Mouse (Mus musculus): ENCODE results near the gene Gm5129. TPM values are rescaled to one million over a fixed set of nuclear protein-coding genes. Genes with fewer than 3 reads are reported as not detected.
"Not testable (repeated sequence)": the region's sequence is repeated elsewhere in the genome, so short reads cannot be mapped to it uniquely, and the experiment has no call there.

The Gm5129 gene
- not detected in 2 replicates for total RNA-seq (2014; fragmentation: Nextera tagmentation)
- total RNA-seq (2017) = not detected in 2 replicates

- peak; percentile 81 for ATAC-seq (replicated peaks; ENCODE audit: poor library complexity, severe bottlenecking)
Measured at GRCm38 (mm10) chr5:29735557-29736061, at the start of gene Gm5129, which contains the start of gene Dnajb6. Gene Gm5129 (minus strand): TSS chr5:29735936. Gene Dnajb6 (plus strand): TSS chr5:29735688.

- ATAC-seq (replicated peaks; ENCODE audit: poor library complexity, severe bottlenecking) = peak; percentile 22
Measured at GRCm38 (mm10) chr5:29784906-29785305, 49.2 kb upstream of the Gm5129 start.

- ATAC-seq (replicated peaks; ENCODE audit: poor library complexity, severe bottlenecking) = no peak
Measured at GRCm38 (mm10) chr5:29782261-29782660, 46.5 kb upstream of the Gm5129 start.

GRCm38 (mm10) chr5:29779733-29780132 lies 44.0 kb upstream of the Gm5129 start:
- not testable (repeated sequence) for ATAC-seq (replicated peaks; ENCODE audit: poor library complexity, severe bottlenecking)

GRCm38 (mm10) chr5:29778029-29778428 lies 42.3 kb upstream of the Gm5129 start:
- no peak for ATAC-seq (replicated peaks; ENCODE audit: poor library complexity, severe bottlenecking)

- ATAC-seq (replicated peaks; ENCODE audit: poor library complexity, severe bottlenecking) = no peak
Measured at GRCm38 (mm10) chr5:29775437-29775836, 39.7 kb upstream of the Gm5129 start.

- ATAC-seq (replicated peaks; ENCODE audit: poor library complexity, severe bottlenecking) = no peak
Measured at GRCm38 (mm10) chr5:29773460-29774150, 37.9 kb upstream of the Gm5129 start.

- peak; percentile 65 for ATAC-seq (replicated peaks; ENCODE audit: poor library complexity, severe bottlenecking)
Measured at GRCm38 (mm10) chr5:29772651-29773330, 37.1 kb upstream of the Gm5129 start.

GRCm38 (mm10) chr5:29772038-29772437 lies 36.3 kb upstream of the Gm5129 start:
- peak; percentile 95 for ATAC-seq (replicated peaks; ENCODE audit: poor library complexity, severe bottlenecking)

GRCm38 (mm10) chr5:29770935-29771334 lies 35.2 kb upstream of the Gm5129 start:
- ATAC-seq (replicated peaks; ENCODE audit: poor library complexity, severe bottlenecking) = peak; percentile 23; the same call in 1 of the 2 replicates

GRCm38 (mm10) chr5:29759318-29759717 lies 23.6 kb upstream of the Gm5129 start:
- no peak for ATAC-seq (replicated peaks; ENCODE audit: poor library complexity, severe bottlenecking)

GRCm38 (mm10) chr5:29752894-29753293 lies 17.2 kb upstream of the Gm5129 start:
- no peak for ATAC-seq (replicated peaks; ENCODE audit: poor library complexity, severe bottlenecking)

- ATAC-seq (replicated peaks; ENCODE audit: poor library complexity, severe bottlenecking) = no peak
Measured at GRCm38 (mm10) chr5:29751306-29751705, 15.6 kb upstream of the Gm5129 start.

- peak; percentile 58 for ATAC-seq (replicated peaks; ENCODE audit: poor library complexity, severe bottlenecking)
Measured at GRCm38 (mm10) chr5:29747661-29748060, 11.9 kb upstream of the Gm5129 start.

GRCm38 (mm10) chr5:29741093-29741492 lies 5.4 kb upstream of the Gm5129 start:
- ATAC-seq (replicated peaks; ENCODE audit: poor library complexity, severe bottlenecking) = no peak

- ATAC-seq (replicated peaks; ENCODE audit: poor library complexity, severe bottlenecking) = no peak
Measured at GRCm38 (mm10) chr5:29740651-29741050, 4.9 kb upstream of the Gm5129 start.

GRCm38 (mm10) chr5:29738076-29738475 lies 2.3 kb upstream of the Gm5129 start:
- no peak for ATAC-seq (replicated peaks; ENCODE audit: poor library complexity, severe bottlenecking)

GRCm38 (mm10) chr5:29737471-29737870 lies 1.7 kb upstream of the Gm5129 start:
- no peak for ATAC-seq (replicated peaks; ENCODE audit: poor library complexity, severe bottlenecking)

- peak; percentile 28 for ATAC-seq (replicated peaks; ENCODE audit: poor library complexity, severe bottlenecking)
Measured at GRCm38 (mm10) chr5:29736942-29737341, 1.2 kb upstream of the Gm5129 start.

- ATAC-seq (replicated peaks; ENCODE audit: poor library complexity, severe bottlenecking) = peak; percentile 27
Measured at GRCm38 (mm10) chr5:29736073-29736900, 551 bp upstream of the Gm5129 start.

Measured in granulocyte monocyte progenitor cell, adult 5-6 weeks (primary cell).